Mouse (Mus musculus) heart, embryonic 12.5 days (tissue): ENCODE measurements around the gene Rps19bp1. TPM values are rescaled to one million over a fixed set of nuclear protein-coding genes. Genes with fewer than 3 reads are reported as not detected.

Experiments used
- ATAC-seq: fragments of 200-750 bp; cut with Nextera tagmentation; 2 replicates; pipeline ENCODE4 v1.8.0; 2017; ENCODE audit warnings: moderate TSS enrichment, moderate library complexity; ENCODE audit not compliant: insufficient number of reproducible peaks, low FRiP score
- H3K27ac ChIP-seq: fragments of 300-500 bp; sonication (generic); 2 replicates; pipeline ENCODE4 v1.5.1; 2016; ENCODE audit warnings: mild to moderate bottlenecking, moderate library complexity; ENCODE audit not compliant: poor library complexity, severe bottlenecking
- H3K27me3 ChIP-seq: fragments of 300-500 bp; sonication (generic); replicated peaks from 2 replicates; pipeline ENCODE4 v1.6.1; 2016; ENCODE audit warnings: mild to moderate bottlenecking, moderate library complexity
- H3K36me3 ChIP-seq: fragments of 300-500 bp; sonication (generic); 2 replicates; pipeline ENCODE4 v1.6.1; 2016; ENCODE audit warnings: mild to moderate bottlenecking, moderate library complexity
- H3K4me1 ChIP-seq: fragments of 300-500 bp; sonication (generic); replicated peaks from 2 replicates; pipeline ENCODE4 v1.6.1; 2016; ENCODE audit warnings: mild to moderate bottlenecking
- H3K4me2 ChIP-seq: fragments of 300-500 bp; sonication (generic); 2 replicates; pipeline ENCODE4 v1.6.1; 2016; ENCODE audit warnings: mild to moderate bottlenecking, moderate library complexity
- H3K4me3 ChIP-seq: fragments of 300-500 bp; sonication (generic); 2 replicates; pipeline ENCODE4 v1.5.1; 2016; ENCODE audit warnings: mild to moderate bottlenecking
- H3K9ac ChIP-seq: fragments of 300-500 bp; sonication (generic); 2 replicates; pipeline ENCODE4 v1.6.1; 2016; ENCODE audit warnings: mild to moderate bottlenecking, moderate library complexity
- H3K9me3 ChIP-seq: fragments of 300-500 bp; sonication (generic); replicated peaks from 2 replicates; pipeline ENCODE4 v1.6.1; 2016; ENCODE audit warnings: mild to moderate bottlenecking, moderate library complexity
- WGBS: fragments of 180-500 bp; shearing (Covaris S2); methylation state at CpG from one replicate; pipeline ENCODE4 v1.1.7; 2016; 5-methylcytosine and 5-hydroxymethylcytosine counted together
- polyA plus RNA-seq: library from polyadenylated mRNA; unstranded; fragments of >200 nt; fragmentation: Nextera tagmentation; extraction: Ambion mirVana; gene quantifications from 2 replicates; pipeline ENCODE4 v1.2.1, GENCODE M21; 2016

Rps19bp1 gene
- polyA plus RNA-seq, 1 experiment from 2014 or later = 37.9 TPM

DNA sequence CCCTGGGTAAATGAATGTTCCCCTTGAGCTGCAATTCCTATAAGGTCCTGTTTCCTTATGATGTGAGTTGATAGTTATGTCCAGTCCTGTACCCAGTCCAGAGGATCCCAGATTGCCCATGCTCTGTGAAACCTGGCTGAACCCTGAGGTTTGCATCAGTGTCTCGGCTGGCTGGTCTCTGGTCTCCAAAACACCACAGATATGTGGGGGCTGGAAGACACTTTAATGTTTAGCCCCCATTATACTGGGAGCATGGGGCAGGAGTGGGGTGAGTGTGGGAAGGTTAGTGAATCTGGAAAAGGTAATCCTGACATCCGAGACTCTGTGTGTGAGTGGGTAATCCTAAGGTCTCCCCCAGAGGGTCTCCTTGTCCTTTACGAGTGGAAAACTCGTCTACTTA is 31.1 kb downstream of the Rps19bp1 start:
- Histone ChIP-seq H3K9ac (no peak overlapping the region), H3K36me3 (peaks cover 28% of the 10 kb centered on the region), H3K4me1 (peaks cover 20% of the 10 kb centered on the region), H3K27me3 (no peaks in the 10 kb centered on the region), H3K9me3 (no peaks in the 10 kb centered on the region), H3K4me3 (no peak overlapping the region), H3K27ac (peak overlapping the region; percentile 59; the same call in 1 of the 2 replicates), H3K4me2 (0 out of 2 replicates have a peak overlapping the region, but pooled peaks have one; percentile 94)
- WGBS = 70% methylated on average over 4 of the region's 4 CpGs
- ATAC-seq = no peak

DNA sequence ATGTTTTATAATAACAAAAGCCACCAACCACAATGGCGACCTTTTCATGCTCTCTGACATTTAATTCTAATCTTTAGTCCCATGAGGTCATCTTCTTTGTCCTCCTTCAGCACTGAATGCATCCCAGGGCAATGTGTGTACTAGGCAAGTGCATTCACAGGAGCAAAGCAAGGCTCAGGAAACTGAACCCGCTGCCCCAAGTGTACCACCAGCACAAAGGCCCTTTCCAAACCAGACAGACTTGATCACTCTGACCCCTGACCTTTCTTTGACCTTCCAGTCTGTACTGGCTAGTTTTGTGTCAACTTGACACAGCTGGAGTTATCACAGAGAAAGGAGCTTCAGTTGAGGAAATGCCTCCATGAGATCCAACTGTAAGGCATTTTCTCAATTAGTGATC is 31.8 kb downstream of the Rps19bp1 start:
- Histone ChIP-seq H3K4me2 (no peak overlapping the region), H3K9ac (no peak overlapping the region), H3K9me3 (no peaks in the 10 kb centered on the region), H3K36me3 (peaks cover 21% of the 10 kb centered on the region), H3K4me1 (peaks cover 20% of the 10 kb centered on the region), H3K4me3 (no peak overlapping the region), H3K27me3 (no peaks in the 10 kb centered on the region), H3K27ac (no peak overlapping the region)
- whole genome bisulfite sequencing = 66% methylated on average over 2 of the region's 2 CpGs
- ATAC-seq = no peak

DNA sequence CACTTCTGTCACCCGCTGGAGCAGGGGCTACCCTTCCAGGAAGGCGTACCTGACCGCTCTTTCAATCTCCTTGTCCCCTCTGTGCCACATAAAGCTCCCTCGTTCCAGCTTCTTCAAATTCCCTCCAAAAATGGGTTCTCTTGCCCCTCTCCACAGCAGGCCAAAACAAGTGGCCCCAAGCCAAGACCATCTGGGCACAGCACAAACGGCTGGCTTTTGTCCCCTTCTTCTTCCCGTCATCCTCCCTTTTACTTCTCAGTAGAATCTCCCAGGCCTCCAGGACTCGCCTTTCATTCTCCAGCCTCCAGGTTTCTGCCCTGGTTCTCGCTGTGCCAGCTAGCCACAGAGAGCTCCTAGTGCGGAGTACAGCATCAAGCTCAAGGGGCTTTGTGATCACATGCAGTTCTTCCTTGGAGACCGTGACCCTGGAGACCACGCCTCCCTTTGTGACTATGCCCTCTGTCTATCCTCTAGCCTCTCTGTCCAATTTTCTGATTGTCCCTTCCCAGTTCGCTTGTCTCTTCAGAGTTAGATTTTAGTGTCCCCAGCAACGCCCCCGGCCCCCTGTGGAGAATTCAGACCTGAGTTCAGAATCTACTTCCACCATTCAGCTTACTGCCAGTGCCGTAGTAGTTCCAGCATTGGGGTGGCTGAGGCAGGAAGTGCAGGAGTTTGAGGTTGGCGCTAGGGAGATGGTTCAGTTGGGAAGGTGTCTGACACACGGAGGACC is 35.9 kb downstream of the Rps19bp1 start:
- Histone ChIP-seq H3K4me2 (no peak overlapping the region), H3K36me3 (no peaks in the 10 kb centered on the region), H3K4me3 (no peak overlapping the region), H3K9ac (no peak overlapping the region), H3K9me3 (no peaks in the 10 kb centered on the region), H3K27ac (no peak overlapping the region), H3K27me3 (no peaks in the 10 kb centered on the region), H3K4me1 (peaks cover 12% of the 10 kb centered on the region)
- ATAC-seq = no peak
- 74% methylated on average over 17 of the region's 17 CpGs for WGBS

DNA sequence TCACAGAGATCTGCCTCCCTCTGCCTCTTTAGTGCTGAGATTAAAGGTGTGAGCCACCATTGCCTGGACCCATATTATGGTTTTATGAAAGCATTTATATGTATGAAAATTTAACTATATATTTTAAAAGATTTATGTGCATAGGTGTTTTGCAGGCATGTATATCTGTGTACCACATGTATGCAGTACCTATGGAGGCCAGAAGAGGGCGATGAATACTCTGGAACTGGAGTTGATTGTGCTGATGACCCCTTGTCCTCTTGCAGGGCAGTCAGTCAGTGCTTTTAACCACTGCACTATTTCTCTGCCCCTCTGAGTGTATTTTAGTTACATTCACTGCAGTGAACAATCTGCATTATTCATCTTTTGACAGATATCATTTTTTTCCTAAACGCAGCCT is 38.3 kb downstream of the Rps19bp1 start:
- H3K27ac ChIP-seq = no peak overlapping the region
- no peak overlapping the region for H3K4me3 ChIP-seq
- 46% methylated on average over 2 of the region's 2 CpGs for WGBS
- no peaks in the 10 kb centered on the region for H3K27me3 ChIP-seq
- peaks cover 12% of the 10 kb centered on the region for H3K4me1 ChIP-seq
- no peaks in the 10 kb centered on the region for H3K36me3 ChIP-seq
- no peak overlapping the region for H3K9ac ChIP-seq
- H3K4me2 ChIP-seq = no peak overlapping the region
- H3K9me3 ChIP-seq = no peaks in the 10 kb centered on the region
- no peak; the same call in 1 of the 2 replicates for ATAC-seq

DNA sequence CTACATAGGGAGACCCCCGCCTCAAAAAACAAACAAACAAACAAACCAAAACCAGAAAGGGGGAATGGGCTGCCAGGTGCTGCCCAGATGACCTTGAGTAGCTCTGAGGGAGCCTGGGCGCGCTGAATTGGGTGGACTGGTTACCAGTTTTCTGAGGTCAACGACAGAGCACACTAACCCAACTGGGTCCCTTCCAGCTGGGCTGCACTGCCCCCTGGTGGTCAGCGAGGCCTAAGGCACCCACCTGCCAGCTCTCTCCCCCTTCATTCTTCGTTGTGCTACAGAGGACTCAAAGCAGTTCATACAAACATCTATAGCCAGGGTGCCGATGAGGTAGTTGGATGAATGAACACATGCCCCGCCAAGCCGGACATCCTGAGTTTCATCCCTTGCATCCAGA is 38.9 kb downstream of the Rps19bp1 start:
- no peak overlapping the region for H3K9ac ChIP-seq
- no peaks in the 10 kb centered on the region for H3K27me3 ChIP-seq
- peaks cover 12% of the 10 kb centered on the region for H3K4me1 ChIP-seq
- no peak overlapping the region for H3K4me2 ChIP-seq
- H3K9me3 ChIP-seq = no peaks in the 10 kb centered on the region
- WGBS = 25% methylated on average over 9 of the region's 9 CpGs
- 0 out of 2 replicates have a peak, but pooled peaks have one; percentile 37 for ATAC-seq
- no peak overlapping the region for H3K27ac ChIP-seq
- H3K36me3 ChIP-seq = no peaks in the 10 kb centered on the region
- no peak overlapping the region for H3K4me3 ChIP-seq

DNA sequence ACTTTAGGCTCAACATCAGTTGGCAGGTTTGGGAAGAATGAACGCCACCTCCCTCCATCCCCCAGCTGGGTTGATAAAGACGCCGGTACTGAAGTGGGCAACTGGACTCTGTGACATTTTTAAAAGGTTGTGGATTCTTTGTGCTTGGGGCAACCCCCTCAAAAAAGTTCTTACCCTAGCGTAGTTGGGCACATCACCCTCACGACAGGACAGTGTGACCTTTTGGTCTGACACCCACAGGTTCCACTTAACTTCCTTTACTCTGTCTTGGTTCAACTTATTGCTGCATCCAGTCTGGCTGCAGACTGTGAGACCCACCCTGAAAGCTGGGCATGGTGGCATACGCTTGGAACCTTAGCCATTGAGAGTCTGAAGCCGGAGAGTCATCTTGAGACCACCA is 40.4 kb downstream of the Rps19bp1 start:
- no peaks in the 10 kb centered on the region for H3K9me3 ChIP-seq
- 57% methylated on average over 7 of the region's 7 CpGs for WGBS
- no peak overlapping the region for H3K27ac ChIP-seq
- peak overlapping the region; percentile 7; the same call in 1 of the 2 replicates for H3K4me2 ChIP-seq
- H3K27me3 ChIP-seq = no peaks in the 10 kb centered on the region
- no peak overlapping the region for H3K4me3 ChIP-seq
- no peak overlapping the region for H3K9ac ChIP-seq
- peaks cover 20% of the 10 kb centered on the region for H3K4me1 ChIP-seq
- no peak for ATAC-seq
- no peaks in the 10 kb centered on the region for H3K36me3 ChIP-seq

DNA sequence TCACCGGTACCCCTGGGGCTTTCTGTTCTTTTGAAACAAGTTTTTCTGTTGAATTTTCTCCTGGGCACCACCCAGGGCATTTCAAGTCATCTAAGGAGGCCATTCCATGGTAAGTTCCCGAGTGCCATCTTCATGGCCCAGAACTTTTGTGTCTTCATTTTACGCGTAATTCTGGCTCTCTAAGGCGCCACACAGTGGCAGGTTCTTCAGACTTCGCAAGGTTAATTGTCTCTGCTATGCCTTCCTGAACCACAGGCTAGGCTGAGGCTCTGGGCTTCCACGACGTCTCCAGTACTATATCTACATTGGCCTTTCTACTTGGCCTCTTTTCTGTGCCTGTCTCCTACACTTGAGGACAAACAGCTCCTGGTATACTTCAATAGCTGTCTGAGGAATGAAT is 43.1 kb downstream of the Rps19bp1 start:
- Histone ChIP-seq H3K4me3 (no peak overlapping the region), H3K9ac (no peak overlapping the region), H3K27me3 (no peaks in the 10 kb centered on the region), H3K9me3 (no peaks in the 10 kb centered on the region), H3K4me2 (no peak overlapping the region), H3K36me3 (no peaks in the 10 kb centered on the region), H3K27ac (no peak overlapping the region), H3K4me1 (peaks cover 20% of the 10 kb centered on the region)
- no peak for ATAC-seq
- WGBS = 57% methylated on average over 8 of the region's 8 CpGs

DNA sequence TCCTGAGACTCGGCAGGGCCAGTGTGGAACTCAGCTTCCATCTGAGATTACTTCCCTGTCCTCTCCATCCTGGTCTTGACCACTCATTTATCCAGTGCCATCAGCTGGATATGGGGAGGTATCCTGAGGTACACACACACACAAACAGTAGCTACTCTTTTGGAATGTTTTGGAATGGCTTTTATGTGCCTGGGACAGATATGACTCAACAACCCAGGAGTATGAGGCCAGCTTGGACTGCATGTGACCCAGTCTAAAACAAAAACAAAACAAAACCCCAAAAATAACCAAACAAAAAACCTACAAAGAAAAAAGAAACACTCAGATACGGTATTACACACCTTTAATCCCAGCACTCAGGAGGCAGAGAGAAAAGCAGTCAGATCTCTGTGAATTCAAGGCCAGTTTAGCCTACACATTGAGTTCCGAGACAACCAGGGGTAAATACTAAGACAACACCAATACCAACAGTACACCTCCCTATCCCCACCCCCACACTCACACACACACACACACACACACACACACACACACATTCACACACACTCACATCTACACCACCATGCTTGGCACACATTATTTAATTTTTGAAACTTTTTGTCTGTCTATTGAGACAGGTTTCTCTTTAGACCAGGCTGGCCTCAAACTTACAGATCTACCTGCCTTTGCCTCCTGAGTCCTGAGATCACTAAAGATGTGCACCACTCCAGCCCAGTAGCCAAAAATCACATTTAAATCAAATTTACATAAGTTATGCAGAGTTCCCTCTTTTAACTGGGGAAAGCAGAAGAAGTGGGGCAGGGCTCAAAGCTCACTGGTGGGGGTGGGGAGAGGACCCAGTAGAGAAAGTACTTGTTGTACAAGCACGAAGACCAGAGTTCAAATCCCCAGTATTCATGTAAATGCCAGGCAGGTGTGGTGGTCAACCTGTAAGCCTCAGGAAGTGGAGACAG is 44.1 kb downstream of the Rps19bp1 start:
- Histone ChIP-seq H3K4me1 (peaks cover 20% of the 10 kb centered on the region), H3K4me3 (no peak overlapping the region), H3K9me3 (no peaks in the 10 kb centered on the region), H3K27me3 (no peaks in the 10 kb centered on the region), H3K4me2 (peak overlapping the region; percentile 45), H3K9ac (0 out of 2 replicates have a peak overlapping the region, but pooled peaks have one; percentile 19), H3K27ac (no peak overlapping the region), H3K36me3 (no peaks in the 10 kb centered on the region)
- ATAC-seq = no peak; the same call in 1 of the 2 replicates
- WGBS = 58% methylated on average over 4 of the region's 4 CpGs

DNA sequence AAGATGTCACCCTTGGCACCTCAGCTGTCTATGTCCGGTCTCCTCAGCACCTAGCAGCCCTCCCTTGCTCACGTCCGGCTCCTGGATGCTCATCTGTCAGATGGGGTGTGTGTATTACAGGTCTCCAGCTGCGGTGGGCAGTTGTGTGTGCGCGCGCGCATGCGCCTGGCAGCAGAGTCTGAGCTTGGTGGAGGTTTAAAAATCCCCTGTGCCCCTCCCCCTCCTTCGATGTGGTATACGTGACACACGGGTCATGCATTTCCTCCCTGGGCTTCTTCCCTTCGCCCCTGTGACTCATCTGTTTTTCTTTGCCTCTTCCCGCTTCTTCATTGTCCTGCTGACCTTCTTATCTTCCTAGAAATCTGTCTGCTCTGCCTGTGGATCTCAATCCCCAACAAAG is 44.9 kb downstream of the Rps19bp1 start:
- Histone ChIP-seq H3K4me2 (peak overlapping the region; percentile 45), H3K9me3 (no peaks in the 10 kb centered on the region), H3K36me3 (no peaks in the 10 kb centered on the region), H3K9ac (0 out of 2 replicates have a peak overlapping the region, but pooled peaks have one; percentile 19), H3K4me1 (peaks cover 20% of the 10 kb centered on the region), H3K27me3 (no peaks in the 10 kb centered on the region; the same call in 1 of the 2 replicates), H3K4me3 (no peak overlapping the region), H3K27ac (no peak overlapping the region)
- 25% methylated on average over 14 of the region's 14 CpGs for WGBS
- peak; percentile 49; the same call in 1 of the 2 replicates for ATAC-seq

DNA sequence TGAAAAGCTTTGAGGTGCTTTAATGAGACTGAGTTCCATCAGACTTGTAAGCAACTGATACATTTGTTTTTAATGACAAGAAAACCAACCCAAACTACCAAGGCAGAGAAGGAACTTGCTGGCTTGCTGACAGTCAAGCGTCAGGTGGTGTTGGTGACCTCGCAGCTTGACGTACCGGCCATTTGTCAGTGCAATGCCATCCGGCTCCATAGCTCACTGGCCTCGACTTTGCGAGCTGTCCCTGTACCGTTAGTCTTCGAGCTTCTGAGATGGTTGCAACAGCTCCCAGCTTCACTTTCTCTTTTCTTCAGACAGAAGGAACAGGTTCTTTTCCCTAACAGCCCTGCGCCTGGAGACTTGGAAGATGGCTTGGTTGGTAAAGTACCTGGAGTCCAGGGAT is 46.6 kb downstream of the Rps19bp1 start:
- Histone ChIP-seq H3K4me1 (peaks cover 8% of the 10 kb centered on the region), H3K4me2 (no peak overlapping the region), H3K36me3 (no peaks in the 10 kb centered on the region), H3K9me3 (no peaks in the 10 kb centered on the region), H3K27me3 (peaks cover under 1% of the 10 kb centered on the region; the same call in 1 of the 2 replicates), H3K9ac (no peak overlapping the region), H3K4me3 (no peak overlapping the region), H3K27ac (no peak overlapping the region)
- WGBS = 78% methylated on average over 10 of the region's 10 CpGs
- no peak for ATAC-seq

DNA sequence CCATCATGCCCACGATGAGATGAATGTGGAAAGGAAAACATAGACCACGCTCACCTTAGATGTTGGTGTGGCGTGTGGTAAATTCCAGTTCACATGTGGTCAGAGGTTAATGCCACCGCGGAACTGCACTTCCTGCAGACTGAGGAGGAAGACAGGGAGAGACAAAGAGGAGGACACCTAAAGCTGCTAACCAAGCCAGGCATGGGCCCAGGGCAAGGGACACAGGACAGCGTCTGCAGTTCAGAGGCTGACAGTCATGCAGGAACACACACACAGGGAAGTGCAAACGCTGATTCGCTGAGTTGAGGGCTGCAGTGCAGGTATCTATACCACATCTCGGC is 47.7 kb downstream of the Rps19bp1 start:
- Histone ChIP-seq H3K27me3 (peaks cover 8% of the 10 kb centered on the region), H3K9me3 (no peaks in the 10 kb centered on the region), H3K27ac (no peak overlapping the region), H3K9ac (no peak overlapping the region), H3K4me3 (no peak overlapping the region), H3K36me3 (no peaks in the 10 kb centered on the region), H3K4me2 (no peak overlapping the region), H3K4me1 (peaks cover 8% of the 10 kb centered on the region)
- WGBS = 56% methylated on average over 9 of the region's 9 CpGs
- no peak for ATAC-seq
